Mouse (Mus musculus) mouse trophoblast stem cell (cell line): Measurements from ENCODE around the gene Zfp61.

Experiments used
- in situ Hi-C, 2 experiments: fragments of 300-500 bp; cut with MseI, MboI; formaldehyde crosslinking; loops; 2 replicates in 1 of 2; 3 replicates in 1 of 2; pipeline ENCODE4 v1.15.1; 2025

Gene Zfp61

GRCm38 (mm10) chr7:24268176-24269155 is 32.6 kb downstream of the Zfp61 start:
- in situ Hi-C loops = no loop called here

GRCm38 (mm10) chr7:24260000-24260312 is 41.1 kb downstream of the Zfp61 start:
- in situ Hi-C loops = no loop called here

- in situ Hi-C loops = no loop called here
Observed at GRCm38 (mm10) chr7:24259306-24259999, 41.6 kb downstream of the Zfp61 start.

- in situ Hi-C loops = no loop called here
Observed at GRCm38 (mm10) chr7:24254633-24255474, 46.2 kb downstream of the Zfp61 start, which contains the start of gene Zfp108. Gene Zfp108 (plus strand): TSS chr7:24254794.

- in situ Hi-C loops = no loop called here
Observed at GRCm38 (mm10) chr7:24253779-24254615, 47.0 kb downstream of the Zfp61 start.
